Mouse (Mus musculus): ENCODE results near the gene Ptprs.

Gene Ptprs

DNA sequence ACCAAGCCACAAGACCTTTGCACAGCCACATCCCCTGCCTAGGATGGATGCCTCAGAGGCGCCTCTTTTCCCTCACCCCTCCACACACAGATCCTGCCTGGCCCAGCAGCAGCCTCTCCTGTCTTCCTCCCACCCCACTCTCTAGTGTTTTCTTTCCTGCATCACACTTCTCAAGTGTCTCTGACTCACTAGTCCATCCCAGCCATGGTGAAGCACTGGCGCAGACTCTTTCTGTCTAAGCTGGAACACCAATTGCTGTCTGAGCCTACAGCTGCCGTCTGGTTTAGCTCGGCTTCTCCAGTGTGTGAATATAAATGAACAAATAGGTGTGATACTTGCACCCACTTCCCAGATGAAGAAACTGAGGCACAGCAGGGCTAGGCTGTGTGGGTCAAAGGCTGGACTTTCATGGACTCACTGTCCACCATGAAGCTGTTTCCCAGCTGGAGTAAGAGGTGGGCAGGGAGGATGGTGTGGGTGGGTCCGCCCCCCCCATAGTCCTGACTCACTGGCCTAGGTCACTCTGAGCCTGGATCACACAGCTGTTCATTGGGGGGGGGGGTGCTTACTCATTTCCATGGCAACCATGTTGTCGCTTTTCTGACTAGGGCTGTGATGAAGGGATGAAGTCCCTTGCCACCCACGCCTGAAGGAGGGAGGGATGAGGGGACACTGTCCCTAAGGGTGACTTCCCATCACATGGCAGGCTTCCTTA, 14.3 kb upstream of the Ptprs start:
- no peak for DNase-seq

DNA sequence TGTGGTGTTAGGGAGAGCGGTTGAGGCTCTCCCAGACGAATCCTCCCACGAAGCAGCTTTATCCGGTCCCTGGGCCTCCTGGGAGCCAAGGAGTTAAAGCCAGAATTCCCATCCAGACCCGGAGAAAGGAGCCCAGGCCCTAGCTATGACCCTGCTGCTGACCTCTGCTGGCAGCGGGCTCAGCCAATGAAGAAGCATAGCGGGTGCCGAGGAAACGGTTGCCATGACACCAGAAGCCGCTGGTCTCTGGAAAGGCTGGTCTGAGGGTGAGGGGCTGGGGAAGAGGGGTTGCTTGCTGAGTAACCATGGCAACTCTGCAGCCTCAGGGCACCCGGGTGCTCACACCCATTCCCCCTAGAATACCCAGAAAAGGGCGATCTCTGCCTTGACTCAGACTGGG, 11.7 kb upstream of the Ptprs start:
- DNase-seq = no peak

DNA sequence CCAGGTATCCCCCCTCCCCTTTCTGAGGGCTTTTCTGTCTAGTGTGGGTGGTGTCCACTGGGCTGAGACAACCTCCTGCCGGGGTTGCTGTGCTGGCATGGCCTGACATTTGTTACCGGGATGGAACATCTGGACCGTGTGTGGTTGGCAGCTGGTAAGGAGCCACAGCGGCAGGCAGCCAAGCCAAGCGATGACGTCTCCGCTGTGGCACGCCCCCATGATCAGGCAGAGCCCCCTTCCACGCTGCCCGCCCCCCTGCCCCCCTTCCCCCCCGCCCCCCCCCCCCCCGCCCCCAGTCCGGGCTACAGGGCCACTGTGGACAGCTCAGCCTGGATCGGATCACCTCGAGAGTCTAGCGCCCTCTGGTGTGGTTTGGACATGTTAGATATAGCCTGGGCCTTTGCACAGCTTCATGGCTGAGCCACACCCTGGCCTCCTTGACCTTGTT, 11.2 kb upstream of the Ptprs start:
- DNase-seq = peak; percentile 51

DNA sequence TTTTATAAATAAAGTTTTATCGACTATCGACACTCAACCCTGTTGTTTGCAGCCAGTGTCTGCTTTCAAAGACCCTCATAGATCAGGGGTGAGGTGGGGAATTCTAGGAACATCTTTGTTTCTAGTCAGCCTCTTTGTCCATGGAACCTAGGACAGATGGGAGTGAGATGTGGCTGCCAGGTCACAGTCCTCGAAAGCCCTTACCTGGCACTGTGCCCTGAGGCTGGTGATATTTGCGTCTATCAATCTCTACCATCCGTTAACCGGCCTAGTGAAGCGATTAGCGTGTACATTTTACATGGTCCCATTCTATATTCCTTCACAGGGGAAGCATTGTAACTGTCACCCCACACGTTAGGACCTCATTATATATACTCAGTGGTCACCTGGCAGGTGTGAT, 9.6 kb upstream of the Ptprs start:
- DNase-seq = no peak

DNA sequence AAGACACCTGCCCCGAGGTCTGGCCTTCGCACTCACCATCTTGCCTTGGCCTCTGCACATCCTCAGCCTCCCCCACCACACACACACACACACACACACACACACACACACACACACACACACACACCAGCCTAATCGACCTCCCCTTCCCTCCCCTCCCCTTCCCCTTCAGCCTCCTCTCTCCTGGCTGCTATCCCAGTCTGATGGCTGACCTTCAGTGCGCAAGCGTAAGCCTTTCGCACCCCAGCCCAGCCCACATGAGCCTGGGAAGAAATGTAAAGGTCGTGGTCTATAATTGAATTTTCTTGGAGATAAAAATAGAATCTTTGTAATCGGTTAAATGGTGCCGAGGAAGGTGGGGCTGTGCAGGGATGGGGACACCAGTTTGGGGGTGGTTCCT, 8.8 kb upstream of the Ptprs start:
- no peak for DNase-seq

DNA sequence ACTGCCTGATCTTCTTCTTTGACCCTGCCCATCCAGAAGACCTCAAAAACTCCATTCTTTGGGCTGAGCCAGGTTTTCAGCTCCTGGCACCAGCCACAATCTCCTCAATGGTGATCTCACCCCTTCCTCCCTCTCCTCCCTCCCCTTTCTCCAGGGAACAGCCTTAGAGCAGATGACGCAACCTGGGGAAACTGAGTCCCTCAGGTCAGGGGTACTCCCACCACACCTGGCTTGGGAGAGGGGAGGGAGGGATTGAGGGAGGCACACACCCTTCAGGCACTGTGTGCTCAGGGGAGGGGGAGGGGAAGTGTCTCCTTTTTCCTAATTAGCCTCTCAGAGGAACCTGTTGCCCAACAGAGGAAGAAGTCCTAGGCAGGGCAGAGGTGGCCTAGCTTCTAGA, 6.4 kb upstream of the Ptprs start:
- no peak for DNase-seq

DNA sequence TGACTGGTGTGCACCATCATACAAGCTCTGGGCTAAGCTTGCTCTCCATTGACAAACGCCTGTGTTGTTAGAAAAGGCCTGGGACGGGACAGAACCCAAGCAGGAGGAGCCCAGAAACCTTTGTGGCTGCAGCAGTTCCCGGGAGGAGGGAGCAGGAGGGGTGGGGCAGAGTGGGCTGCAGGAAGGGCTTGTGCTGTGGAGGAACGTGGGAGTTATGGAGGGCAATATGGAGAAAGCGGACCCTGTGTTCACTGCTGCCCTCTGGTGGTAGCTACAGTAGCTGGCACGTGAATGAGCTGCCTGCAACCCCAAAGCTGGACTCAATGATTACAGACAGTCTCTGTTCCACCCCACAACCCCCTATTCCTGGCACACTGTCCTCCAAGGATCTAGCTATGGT, 3.1 kb upstream of the Ptprs start:
- peak; percentile 77 for DNase-seq

DNA sequence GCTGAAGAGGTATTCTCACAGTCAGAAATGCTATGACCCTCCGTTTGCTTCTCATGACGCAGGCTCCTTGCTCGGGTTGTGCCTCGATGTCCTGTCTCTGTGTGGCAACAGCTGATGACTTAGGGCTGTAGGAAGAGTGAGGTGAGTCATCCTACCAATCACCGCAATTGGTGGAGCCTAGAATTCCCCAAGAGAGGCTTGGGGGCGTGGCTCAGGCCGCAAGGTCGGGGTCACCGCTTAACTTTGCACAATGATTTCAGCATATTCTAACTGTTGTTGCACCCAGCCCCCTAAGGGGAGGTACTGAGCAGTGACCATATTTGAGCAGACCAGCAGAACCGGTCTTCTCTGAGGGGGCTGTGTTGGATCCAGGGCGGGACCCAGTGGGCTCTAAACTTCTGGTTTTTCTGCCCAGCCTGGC, 1.9 kb upstream of the Ptprs start:
- no peak for DNase-seq

DNA sequence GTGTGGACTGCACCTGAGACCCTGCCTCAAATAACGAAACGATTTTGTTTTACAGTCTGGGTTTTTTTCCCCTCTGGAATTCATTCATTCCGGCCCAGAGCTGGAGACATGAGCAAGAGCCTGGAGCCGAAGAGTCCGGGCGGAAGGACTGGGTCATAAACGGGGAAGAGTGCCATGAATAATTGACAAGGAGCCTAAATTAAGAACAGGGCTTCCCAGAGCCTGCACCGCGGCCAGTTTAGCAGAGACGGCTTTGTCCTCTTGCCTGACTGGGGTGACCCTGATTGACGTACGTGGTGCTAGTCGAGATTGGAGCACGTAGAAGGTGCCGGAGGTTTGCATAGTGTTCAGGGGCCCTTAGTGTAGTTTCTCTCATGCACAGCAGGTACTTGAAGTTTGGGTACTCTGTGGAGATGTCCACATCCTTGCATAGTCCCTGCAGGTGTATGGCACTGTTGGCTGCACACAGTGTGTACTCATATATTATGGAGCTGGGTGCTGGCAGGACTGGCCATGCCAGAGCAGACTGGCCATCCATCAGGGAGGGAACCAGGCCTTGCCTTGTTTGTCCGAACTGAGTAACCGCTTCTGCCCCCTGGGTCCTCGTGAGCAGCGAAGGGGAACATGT, 1.0 kb upstream of the Ptprs start:
- no peak for DNase-seq

DNA sequence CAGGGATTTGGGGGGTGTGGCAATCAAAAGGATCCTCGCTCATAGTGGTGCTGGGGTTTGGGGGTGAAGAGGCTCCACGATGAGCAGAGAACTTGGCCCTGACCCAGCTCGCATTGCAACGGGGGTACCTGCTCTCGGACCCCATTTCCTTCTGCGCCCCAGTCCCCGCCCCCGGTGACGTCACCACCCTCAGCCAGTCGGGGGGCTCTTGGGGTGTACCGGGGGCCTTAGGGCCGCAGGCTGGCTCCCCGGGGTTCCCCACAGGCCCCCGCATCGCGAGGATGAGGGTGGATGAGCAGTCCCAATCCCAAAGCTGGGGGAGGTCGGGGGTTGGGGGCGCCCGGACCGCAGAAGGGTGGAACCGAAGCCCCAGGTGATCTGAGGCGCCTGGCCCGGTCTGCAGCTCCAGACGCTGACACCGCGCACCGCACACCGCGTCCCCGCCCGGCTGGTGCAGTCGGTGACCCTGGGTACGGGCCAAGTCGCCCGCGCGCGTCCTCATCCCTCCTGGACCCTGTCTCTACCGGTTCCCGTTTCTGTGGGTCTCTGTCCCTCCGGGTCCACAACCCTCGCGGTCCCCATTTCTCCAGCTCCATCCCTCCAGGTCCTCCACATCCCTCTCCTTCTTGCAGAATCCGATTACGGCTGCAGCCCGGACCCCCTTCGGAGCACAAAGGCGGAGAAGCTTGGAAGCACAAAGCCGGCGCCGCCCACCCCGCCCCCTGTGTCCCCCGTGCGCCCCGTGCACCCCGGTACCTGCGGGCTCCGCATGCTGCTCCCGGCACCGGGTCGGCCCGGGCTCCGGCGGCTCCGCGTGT, 490 bp downstream of the Ptprs start:
- no peak for DNase-seq

DNA sequence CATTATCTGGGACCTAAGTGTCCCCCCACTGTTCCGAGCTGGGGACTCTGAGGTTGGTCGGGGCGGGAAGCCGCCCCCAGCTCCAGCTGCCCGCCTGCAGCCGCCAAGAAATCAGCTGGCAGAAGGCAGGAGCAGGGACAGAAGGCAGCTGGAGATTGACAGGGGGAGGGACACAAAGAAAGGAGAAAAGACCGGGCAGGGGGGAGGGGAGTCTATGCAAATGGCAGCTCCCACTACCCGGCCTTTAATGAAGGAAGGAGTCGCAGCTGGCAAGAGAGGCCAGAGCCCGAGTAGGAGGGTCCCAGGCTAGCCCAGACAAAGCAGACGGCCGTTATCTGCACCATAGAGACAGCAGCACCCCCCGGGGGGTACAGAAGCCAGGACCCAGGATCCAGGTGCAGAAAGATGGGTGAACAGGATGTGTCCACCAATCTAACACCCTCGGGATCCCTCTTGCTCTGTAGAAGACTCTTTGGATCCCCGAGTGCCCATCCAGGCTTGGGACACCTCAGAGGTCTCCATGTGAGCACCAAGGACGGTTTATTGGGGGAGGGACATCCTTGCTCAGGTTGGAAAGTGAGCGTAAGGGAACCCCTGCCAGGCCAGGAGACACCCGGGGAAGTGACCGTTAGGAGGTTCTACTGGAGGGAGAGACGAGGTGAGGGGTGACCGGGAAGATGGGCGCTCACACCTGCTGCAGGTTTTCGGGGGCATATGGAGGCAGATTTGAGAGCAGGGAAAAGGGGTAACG, 1.3 kb downstream of the Ptprs start:
- DNase-seq = no peak

DNA sequence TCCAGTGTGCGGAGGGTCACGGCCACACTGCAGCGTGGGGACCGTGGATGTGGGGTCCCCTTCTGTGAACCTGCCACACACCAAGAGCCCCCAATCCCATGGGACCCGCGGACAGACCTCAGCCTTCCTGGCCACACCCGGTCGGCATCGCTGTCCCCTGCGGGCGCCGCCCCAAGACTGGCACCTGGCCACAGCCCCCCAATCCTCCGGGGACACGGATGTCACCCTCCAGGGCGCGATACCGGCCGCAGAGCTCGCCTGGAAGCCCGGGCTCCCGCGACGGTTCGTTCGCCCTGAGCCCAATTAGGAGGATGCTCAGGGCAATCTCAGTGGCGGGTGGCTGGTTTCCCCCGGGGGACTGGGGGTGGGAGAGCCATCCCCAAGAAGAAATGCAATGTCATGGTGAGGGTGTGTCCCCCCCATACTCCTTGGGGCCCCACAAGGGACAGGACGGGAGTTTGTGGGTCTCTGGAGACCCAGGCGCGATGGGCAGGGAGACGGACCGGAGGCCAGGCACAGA, 1.9 kb downstream of the Ptprs start:
- DNase-seq = no peak

DNA sequence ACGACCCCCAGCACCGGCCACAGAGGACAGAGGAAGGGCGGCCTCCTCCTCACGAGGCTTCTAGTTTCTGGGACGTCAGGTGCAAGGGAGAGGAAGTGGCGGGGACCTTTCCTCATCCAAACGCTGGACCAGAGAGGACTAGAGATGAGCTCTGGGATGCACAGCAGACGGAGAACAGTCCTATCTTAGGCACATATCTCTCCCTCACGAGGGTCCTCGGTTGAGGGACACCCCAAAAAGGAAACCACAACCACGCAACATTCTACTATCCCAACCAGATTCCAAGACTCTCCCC, 2.7 kb downstream of the Ptprs start:
- no peak for DNase-seq

DNA sequence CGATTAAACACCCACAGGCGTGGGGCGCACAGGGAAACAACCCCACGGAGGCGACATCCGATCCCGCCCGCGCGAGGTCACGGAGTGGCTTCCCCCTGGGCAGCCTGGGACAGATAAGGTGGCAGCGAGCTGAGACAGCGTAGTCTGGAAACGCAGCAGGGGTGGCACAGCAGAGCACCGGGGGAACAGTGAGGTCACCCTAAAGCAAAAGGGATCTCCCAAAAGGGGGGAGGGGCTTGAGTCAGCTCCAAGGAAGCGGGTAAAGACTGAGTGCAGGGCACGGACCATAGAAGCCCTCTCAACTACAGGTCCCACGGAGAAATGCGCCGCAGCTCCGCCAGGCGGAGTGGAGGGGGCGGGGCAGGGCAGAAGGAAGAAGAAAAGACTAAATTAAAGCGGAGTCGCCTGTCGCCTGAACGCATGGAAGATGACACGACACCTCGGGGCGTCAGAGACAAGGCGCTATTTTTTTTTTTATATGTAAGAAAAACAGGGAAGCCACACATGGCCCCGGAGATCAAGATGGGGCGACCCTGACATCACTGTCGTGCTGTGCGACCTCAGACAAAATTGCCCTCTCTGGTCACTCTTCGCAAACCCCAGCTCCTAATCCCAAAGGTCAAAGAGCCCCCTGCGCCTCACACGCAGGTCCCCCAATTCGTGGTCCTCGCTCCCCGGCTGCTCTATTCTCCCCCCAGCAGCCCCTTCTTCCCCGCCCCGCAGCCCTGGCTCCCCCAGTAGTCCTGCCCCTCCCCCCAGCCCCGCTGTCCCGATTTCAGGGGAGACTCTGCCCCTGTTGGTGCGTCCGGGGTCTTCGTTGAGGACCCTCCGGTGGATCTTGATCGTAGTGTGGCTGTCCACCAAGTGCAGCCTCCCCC, 3.3 kb downstream of the Ptprs start:
- peak; percentile 50 for DNase-seq

DNA sequence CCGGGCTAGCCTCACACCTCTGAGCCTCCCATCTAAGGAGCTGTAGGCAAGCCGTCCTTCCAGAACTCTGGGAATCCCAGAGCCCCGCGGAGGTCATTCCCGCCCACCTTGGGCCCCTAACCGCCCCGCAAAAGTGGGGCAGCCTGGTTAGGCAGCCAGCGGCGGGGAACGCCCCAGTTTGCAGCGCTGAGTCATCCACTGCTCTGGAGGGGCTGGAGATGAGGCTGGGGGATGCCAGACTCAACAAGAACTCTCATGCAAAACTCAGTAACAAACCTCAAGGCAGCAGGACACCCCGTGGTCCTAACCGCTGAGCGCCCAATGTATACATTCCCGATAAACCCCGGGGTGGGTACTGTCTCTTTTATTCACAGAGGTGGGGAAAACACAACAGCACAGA, 4.2 kb downstream of the Ptprs start:
- no peak for DNase-seq

DNA sequence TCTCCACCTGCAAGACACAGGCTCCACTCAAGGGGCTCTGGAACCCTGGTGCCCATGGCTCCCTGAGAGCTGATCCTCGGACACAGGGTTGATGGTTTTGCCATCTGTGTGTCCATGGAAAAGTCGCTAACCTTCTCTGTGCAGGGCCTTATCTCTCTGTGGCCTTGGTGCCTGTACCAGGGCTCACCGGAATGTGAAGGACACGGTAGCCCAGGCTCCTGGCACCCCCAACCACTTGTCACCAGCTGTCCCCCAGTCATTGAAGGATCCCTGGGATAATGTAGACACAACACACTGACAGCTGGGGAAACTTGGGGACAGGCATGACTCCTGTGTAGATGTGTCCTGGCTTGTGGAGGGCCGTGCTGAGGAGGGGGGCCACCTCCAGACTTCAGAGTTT, 5.1 kb downstream of the Ptprs start:
- DNase-seq = no peak

DNA sequence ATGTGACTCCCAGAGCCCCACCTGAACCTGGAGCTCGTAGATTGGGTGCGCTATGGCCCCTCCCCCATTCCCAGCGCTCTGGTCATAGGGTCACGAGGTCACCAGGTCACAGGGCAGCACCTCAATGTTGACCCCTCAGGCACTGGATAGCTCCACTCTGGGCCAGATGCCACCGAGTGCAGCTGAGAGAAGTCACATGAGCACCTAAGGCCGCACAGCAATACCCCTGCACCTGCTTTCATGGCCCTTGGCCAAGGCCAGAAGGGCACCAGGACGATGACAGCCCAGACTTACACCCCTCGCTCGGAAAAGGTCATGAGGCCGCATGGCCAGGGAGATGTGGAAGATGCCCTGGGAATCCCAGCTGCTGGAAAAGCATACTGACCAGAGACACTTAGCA, 5.7 kb downstream of the Ptprs start:
- DNase-seq = no peak

DNA sequence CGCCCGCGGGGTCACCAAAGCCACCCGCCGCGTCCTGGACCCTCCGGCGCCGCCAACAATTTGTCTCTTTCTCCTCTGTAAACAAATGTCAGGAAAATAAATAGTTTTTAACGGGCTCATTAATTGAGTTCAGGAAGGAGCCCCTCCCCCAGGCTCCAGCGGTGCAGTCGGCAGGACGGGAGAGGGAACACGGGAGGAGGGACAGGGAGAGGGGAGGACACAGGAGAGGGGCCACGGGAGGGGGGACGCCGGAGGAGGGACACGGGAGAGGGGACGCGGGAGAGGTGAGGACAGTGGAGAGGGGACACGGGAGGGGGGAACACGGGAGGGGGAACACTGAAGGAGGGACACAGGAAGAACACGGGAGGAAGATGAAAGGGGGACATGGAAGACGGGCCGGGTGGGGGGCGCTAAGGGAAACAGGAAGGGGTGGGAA, 6.3 kb downstream of the Ptprs start:
- DNase-seq = no peak

DNA sequence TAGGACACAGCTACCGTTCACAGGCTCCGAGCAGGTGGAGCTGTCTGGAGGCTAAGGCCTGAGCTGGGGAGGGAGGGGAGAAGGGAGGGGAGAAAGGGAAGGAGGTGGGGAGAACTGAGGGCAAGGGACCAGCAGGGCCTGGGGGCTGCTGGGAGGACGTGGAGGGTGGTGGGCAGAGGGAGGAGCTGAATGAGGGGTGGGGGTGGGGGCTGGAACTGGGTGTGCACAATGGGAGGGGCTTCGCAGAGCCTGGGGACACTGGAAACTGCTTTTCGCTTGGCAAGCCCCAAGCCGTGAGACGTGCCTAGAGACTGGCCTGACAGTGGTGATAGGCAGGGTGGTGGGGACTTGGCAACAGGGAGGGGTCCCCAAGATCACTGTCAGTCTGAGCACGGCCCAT, 7.0 kb downstream of the Ptprs start:
- no peak for DNase-seq

DNA sequence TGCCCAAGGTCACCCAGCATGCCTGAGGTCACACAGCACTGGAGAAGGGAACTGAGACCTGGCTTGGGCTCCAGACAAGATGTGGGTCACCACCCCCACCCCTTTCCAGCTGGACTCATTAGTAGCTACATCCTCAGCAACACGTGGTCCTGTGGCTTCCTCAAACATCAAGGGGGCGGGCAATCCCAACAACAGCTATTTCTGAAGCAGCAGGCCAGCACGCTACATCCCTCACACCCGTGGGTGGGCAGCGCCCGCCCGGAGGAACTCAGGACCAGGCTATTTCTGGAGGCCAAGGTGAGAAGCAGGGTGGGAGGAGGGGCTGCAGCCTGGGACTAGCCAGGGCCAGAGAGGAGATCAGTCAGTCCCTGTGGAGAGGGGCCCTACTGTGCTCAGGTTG, 7.4 kb downstream of the Ptprs start:
- no peak for DNase-seq

DNA sequence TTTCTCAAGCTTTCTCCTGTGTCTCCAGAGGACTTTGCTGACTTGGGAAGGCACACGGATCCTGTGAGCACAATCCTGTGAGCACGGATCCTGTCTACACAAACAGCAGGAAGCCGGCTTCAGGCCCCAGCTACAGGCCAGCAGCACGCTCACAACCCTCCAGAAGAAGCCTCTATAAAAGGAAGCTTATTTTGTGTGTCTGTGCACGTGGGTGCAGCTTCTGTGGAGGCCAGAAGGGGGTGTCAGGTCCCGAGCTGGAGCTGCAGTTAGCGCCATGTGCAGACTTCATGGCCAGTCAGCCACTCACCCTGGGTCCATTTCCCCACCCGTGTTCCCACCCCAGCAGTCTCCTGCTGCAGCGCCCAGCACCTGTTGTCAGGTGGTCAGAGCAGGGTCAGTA, 7.9 kb downstream of the Ptprs start:
- no peak for DNase-seq

DNA sequence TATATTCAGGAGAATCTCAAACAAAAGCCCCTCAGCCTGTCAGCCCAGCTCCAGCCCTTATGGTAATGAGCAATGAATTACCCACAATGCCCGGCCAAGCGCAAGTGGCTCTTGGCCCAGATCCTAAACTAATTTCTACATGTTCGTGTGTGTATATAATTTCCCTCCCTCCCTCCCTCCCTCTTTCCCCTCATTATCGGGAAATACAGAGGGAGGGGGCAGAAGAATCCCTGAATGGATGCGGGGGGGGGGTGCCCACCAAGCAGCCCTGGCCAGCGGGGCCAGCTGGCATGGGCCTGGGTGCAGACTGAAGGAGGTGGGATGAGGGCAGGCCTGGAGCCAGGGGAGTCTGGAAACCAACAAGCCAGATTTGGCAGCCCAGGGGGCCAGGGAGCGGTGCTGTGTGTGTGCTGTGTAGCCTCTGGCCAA, 8.8 kb downstream of the Ptprs start:
- peak; percentile 62 for DNase-seq

Data from kidney, adult 18-20 months (tissue).